Mouse (Mus musculus) 3134 (cell line): Measurements from ENCODE around the gene Fgf18.

Experiments
- DNase-seq: peaks from one replicate; pipeline ENCODE4 v3.0.0-alpha.2; 2011; ENCODE audit warnings: low spot score; ENCODE audit not compliant: insufficient read length; ENCODE audit errors: extremely low read depth

Gene Fgf18

DNA sequence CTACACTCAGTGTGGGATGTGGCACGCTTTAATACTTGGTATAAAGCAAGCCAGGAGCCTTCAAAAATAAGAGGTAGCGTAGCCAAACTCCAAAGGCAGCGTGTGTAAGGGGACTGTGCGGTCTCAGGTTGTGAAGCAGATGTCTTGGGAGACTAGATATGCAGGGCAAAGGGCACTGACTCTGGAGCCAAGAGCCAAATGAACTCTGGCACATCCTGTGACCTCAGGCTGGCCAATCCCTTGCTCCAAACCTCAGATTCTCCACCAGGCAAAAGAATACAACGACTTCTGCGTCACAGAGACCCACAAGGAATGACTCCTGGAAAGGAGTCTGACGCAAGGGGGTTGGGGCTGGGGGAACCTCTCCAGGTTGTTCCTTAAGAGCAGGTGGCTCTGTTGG, 28.1 kb downstream of the Fgf18 start:
- DNase-seq, result no peak

DNA sequence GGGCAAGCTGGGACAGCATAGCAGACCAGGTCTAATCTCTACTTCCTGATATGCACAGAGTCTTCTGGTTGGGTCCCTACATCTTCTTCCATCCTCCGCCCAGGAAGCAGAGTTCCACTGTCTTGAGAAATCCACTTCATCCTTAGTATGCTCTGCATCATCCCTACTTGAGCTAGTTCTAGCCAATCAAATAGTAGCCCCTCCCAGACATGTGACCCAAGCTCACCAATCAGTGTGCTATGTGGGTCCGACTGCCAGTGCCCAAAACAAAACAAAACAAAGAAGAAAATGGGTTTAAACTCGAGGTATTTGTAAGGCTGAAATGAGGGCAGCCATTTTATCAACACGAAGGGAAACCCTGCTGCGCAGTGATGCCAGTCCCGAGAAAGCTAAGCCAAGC, 28.7 kb downstream of the Fgf18 start:
- DNase-seq, result no peak

DNA sequence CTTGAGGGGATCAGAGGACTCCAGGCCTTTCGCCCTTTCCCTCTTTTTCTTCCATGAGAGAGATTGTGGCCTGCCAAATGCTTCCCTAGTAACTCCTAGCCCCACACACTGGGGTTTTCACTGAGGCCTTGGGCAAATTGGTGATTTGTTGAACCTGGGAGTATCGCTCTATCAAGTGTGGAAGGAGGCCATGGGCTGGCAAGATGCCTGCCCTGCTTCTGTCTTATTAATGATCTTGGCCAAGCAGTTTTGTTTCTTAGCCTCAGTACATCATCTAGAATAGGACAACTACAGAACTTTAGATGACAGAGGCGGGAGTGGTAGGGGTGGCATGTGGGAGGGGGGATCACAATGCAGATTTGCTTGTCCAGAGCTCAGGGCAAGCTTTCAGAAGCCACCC, 31.4 kb downstream of the Fgf18 start:
- DNase-seq, result no peak

DNA sequence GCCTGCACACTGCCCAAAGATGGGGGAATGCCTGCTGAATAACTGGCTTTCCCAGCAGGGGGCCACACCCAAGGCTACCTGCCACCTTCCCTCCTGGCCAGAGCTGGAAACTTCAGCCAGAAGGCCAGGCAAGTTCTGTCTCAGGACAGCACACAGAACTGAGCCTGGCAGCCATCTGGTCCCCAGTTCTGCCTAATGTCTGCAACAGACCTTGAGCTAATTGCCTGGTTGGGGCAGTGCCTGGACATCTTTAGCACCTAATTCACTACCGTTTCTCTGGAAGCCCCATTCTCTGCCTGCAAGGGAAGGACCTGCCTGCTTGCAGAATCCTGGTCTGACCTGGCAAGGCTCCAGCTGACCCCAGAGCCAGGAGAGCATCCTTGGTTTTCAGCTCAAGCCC, 34.8 kb downstream of the Fgf18 start:
- DNase-seq, result no peak

GRCm38 (mm10) chr11:33110111-33110510, 37.1 kb downstream of the Fgf18 start:
- no peak for DNase-seq

DNA sequence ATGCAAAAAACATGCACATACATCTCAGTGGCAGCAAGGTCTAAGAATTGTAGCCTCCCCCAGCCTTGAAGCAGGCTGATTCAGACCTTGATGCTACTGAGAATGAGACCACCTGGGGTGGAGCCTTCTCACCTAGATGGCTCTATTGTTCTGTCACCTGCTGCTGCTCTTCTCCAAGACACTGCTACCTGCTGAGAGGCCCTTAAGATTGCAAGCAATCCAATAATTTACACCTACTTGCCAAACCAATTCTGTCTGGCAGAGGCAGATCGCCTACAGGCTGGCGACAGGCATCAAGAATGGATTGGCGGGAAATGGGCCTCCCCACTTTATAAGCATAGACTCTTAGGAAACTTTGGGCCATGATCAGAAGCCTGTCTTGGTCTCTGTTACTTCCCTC, 39.7 kb downstream of the Fgf18 start:
- no peak for DNase-seq

- no peak for DNase-seq
Measured at GRCm38 (mm10) chr11:33104911-33105316, 42.3 kb downstream of the Fgf18 start.

- DNase-seq, result no peak
Measured at GRCm38 (mm10) chr11:33103291-33103943, 43.8 kb downstream of the Fgf18 start.

DNA sequence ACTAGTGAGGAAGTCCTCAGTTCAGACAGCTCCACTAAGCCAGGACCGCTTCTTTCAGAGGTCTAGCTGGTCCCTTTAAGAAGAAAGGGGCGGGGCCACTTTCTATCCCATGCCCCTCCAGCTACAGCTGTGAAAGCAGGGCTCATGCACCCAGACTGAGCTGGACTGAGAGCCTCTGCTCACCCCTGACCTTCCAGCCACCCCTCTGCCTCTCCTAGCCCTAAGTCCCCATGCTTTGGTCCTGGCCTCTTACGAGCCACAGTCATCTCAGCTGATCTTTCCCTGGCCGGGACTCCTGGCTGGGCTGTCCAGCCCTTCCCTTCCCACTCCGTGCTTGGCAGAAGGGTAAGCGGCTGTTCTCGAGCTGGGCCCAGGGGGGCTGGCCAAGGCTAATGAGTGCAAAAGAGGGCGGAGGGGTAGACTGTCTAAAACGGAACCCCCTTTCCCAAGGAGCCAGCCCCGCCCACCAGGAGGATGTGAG, 47.1 kb downstream of the Fgf18 start:
- no peak for DNase-seq

DNA sequence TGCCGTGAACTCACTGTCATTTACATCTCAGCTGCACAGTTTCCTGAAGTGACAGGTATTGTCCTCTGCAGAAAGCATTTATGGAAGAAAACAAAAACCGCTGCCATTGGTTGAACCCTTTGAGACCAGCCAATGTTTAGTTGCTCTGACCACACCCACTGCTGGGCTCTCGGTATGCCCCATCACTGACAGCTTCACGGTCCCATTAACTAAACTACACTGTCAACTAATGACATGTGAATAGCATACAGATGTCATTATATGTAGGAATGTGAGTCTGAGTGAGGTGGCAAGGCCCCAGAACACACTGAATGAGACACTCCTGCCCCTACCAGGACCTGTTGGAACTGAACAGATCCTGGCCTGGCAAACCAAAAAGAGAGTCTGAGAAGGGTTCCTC, 47.8 kb downstream of the Fgf18 start:
- DNase-seq, result no peak

DNA sequence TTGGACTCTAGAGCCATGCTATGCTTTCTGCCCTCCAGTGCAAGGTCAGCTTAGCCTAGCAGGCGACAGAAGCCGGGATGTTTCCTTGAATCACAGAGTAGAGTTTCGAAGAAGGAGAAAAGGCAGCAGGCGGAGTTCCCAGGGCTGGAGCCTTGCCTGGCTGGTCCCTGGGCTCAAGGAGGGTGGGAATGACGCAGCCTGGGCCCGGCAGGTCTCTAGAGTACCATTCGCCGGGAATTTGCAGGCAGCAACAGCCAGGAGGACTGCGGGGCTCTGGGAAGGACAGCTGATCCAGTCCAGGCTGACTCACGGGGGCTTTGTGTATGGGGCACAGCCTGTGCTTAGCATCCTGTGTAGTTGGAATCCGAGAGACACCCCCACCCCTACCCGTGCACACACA, 48.8 kb downstream of the Fgf18 start:
- no peak for DNase-seq

- no peak for DNase-seq
Measured at GRCm38 (mm10) chr11:33097855-33098254, 49.3 kb downstream of the Fgf18 start.

GRCm38 (mm10) chr11:33089856-33090255, 57.3 kb downstream of the Fgf18 start:
- DNase-seq, result no peak

- no peak for DNase-seq
Measured at GRCm38 (mm10) chr11:33088181-33088580, 59.0 kb downstream of the Fgf18 start.

DNA sequence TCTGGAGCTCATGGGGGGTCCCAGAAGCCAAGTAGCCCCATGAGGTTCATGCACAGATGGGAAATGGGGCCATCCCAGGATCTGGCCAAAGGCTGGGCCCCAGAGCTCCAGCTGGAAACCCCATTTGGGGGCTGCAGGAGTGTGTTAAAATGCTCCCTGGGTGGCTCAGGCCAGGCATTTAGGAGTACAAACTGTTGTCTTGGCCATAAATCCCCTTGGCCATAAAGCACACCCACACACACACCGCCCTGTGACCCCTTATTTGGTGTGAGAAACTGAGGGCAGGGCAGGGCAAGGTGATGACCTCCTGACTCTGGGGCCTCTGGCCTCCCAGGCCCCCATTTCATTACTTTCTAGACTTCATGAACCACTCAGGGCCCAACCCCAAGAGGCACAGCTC, 61.2 kb downstream of the Fgf18 start:
- no peak for DNase-seq

DNA sequence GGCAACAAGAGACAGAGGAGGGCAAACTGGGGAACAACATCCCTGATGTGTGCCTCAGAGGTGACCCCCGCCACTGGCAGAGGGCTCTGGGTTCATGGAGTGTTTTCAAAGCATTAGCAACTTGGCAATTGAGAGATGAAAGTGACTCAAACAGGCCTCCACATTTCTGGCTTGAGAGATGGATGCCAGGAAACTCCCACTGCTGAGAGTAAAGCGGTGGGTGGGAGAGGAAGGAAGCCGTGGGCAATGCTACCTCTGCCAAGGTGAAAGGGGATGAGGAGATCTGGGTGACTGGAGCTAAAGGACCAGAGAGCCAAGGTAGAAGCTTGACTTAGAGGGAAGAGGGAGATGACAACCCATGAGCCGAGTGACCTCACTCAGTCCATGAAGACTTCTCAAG, 61.7 kb downstream of the Fgf18 start:
- DNase-seq, result no peak

DNA sequence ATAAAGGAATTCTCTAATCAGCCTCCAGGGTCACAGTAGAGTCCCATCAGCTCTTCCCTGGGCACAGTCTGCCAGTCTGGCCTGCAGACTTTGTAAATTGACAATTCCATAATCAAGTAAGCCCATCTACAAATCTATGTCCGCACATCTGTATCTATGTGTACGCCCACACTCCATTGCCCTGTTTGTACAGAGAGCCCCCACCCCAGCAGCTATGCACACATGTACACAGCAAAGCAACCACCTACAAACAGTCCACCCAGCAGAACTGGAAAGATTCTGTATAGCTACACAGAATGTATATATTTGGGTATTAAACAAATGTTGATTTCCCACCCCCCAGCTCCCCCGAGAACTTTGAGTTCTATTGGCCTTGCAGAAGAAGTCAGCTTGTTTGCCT, 62.1 kb downstream of the Fgf18 start:
- DNase-seq, result no peak

DNA sequence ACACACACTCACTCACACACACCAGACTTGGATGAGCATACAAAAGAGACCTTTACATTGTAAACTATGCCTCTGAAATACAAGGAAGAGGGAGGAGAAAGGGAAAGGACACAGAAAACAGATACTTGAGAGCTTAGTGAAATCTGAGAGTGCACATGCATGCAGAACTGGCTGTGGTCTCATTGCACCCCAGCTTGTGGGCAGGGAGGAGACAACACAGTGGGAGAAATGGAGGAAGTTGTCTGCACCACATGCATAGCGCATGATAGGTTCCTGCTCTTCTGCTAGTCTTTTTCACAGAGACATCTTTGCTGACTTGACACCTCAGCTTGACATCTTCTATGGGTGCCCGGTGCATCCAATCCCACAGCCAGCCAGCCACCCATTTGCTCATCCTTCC, 63.2 kb downstream of the Fgf18 start:
- DNase-seq, result no peak

DNA sequence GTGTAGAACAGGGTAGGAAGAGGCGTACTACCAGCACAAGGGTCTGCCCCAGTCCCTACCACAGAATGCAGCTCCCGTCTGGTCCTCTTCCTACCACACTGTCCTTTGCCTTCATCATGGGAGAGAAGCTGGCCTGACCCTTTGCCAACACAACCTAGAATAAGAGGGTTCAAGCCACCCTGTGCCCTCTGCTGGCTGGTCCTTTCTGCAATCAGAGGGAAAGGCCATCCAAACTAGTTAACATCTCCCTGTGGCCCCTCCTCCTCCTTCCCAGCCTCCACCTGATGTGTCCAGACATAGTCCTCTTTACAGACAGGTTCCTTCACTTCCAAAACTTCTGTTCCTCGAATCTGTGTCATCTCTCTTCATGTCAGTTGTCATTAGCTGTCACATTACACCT, 66.0 kb downstream of the Fgf18 start:
- DNase-seq, result no peak

DNA sequence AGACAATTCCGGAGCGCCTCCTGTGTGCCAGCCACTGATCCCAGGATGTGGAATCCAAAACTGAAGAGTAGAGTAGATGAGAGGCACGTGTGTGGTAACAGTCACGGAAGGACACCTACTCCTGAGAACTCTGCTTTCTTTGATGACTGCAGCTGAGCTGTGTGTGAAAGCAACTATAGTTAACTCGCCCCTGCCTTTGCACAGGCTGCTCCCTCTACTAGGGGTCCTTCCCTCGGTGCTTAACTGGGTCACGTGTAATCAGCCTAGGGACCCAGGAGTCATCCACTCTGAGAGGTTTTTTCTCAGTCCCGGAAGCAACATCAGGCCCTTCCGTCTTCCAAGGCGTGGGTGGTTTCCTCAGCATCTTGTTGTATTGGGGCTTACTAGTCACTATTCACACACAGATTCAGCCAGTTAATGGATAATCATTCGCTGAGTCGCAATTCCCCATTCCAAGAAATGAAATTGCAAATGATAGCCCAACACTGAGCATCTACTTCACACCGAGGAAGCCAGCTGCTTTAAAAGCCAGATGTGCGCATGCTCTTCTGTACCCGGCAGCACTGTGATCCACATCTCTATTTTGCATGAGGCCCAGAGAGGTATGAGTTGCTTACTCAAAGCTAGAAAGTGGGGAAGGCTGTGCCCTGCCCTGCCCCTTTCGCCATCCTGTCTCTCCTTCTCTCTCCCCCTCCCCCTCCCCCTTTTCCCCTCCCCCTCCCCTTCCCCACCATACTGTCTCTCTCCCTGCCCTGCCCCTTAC, 67.0 kb downstream of the Fgf18 start:
- DNase-seq, result no peak

GRCm38 (mm10) chr11:33079424-33079823, 67.8 kb downstream of the Fgf18 start:
- DNase-seq, result no peak

DNA sequence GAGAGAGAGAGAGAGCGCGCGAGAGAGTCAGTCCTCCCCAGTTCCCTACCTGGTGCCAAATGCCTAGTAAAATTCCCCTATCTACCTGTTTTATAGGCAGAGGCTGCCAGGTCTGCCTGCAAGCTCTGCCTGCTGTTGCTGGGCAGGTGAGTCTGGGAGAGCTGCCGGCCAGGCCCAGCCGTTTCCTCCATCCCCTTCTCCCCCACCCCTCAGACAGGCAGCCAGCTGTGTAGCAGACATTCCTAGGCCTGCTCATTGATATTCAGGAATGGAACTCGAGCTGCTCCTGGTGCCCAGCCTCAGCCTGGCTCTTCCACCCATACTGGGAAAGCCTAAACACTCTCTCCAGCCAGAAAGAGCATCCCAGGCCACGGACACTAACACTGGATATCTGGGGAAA, 69.2 kb downstream of the Fgf18 start:
- no peak for DNase-seq
